Mouse (Mus musculus) lung, embryonic 14.5 days (tissue): ENCODE results near the gene Mcoln2. TPM values are rescaled to one million over a fixed set of nuclear protein-coding genes. Genes with fewer than 3 reads are reported as not detected.
A peak's percentile ranks its signal among the peaks of the same experiment; 100 is the strongest.

Experiments used
- ATAC-seq: fragments of 200-750 bp; cut with Nextera tagmentation; 2 replicates; pipeline ENCODE4 v1.8.0; 2017; ENCODE audit warnings: mild to moderate bottlenecking, moderate TSS enrichment, moderate library complexity; ENCODE audit not compliant: insufficient read depth
- DNase-seq: peaks from one replicate; pipeline ENCODE4 v3.0.0-alpha.2; 2015
- H3K27ac ChIP-seq: fragments of 300-500 bp; sonication (generic); 2 replicates; pipeline ENCODE4 v1.5.1; 2014; ENCODE audit warnings: low read depth, mild to moderate bottlenecking, moderate library complexity
- H3K27me3 ChIP-seq: fragments of 300-500 bp; sonication (generic); 2 replicates; pipeline ENCODE4 v1.6.1; 2014; ENCODE audit warnings: low read length, control low read depth; ENCODE audit not compliant: insufficient read depth
- H3K36me3 ChIP-seq: fragments of 300-500 bp; sonication (generic); 2 replicates; pipeline ENCODE4 v1.6.1; 2014; ENCODE audit warnings: control low read depth; ENCODE audit not compliant: insufficient read depth
- H3K4me1 ChIP-seq: fragments of 300-500 bp; sonication (generic); 2 replicates; pipeline ENCODE4 v1.6.1; 2014; ENCODE audit warnings: antibody characterized with exemption, control low read depth; ENCODE audit not compliant: insufficient read depth
- H3K4me2 ChIP-seq: fragments of 300-500 bp; sonication (generic); 2 replicates; pipeline ENCODE4 v1.6.1; 2014; ENCODE audit warnings: mild to moderate bottlenecking
- H3K4me3 ChIP-seq: fragments of 300-500 bp; sonication (generic); 2 replicates; pipeline ENCODE4 v1.5.1; 2014; ENCODE audit warnings: low read depth, low read length
- H3K9ac ChIP-seq: fragments of 300-500 bp; sonication (generic); 2 replicates; pipeline ENCODE4 v1.6.1; 2014
- H3K9me3 ChIP-seq: fragments of 300-500 bp; sonication (generic); 2 replicates; pipeline ENCODE4 v1.6.1; 2016; ENCODE audit warnings: low read depth, low read length, control low read depth
- CTCF ChIP-seq: IDR thresholded peaks from 2 replicates; pipeline ENCODE4 v1.5.1; 2016; ENCODE audit warnings: antibody characterized with exemption, low read depth
- WGBS: fragments of 180-500 bp; shearing (Covaris S2); extraction: QIAGEN DNeasy Blood & Tissue Kit; methylation state at CpG from one replicate; pipeline ENCODE4 v1.1.7; 2014; 5-methylcytosine and 5-hydroxymethylcytosine counted together
- polyA plus RNA-seq: library from polyadenylated mRNA; unstranded; fragments of >200 nt; fragmentation: Nextera tagmentation; extraction: Ambion mirVana; gene quantifications from 2 replicates; pipeline ENCODE4 v1.2.1, GENCODE M21; 2014

Gene Mcoln2
- polyA plus RNA-seq, 1 experiment from 2014 or later, result 0.33 TPM

GRCm38 (mm10) chr3:146122807-146123463 is 26.7 kb upstream of the Mcoln2 start:
- no peaks in the 10 kb centered on the region for H3K9me3 ChIP-seq
- no peak overlapping the region for H3K4me2 ChIP-seq
- 65% methylated on average over 8 of the region's 8 CpGs for WGBS
- H3K27ac ChIP-seq, result no peak overlapping the region
- H3K27me3 ChIP-seq, result peaks cover 3% of the 10 kb centered on the region; the same call in 1 of the 2 replicates
- H3K9ac ChIP-seq, result no peak overlapping the region
- no peaks in the 10 kb centered on the region for H3K36me3 ChIP-seq
- ATAC-seq (no peak), DNase-seq (no peak)
- H3K4me3 ChIP-seq, result no peak overlapping the region
- H3K4me1 ChIP-seq, result no peaks in the 10 kb centered on the region
- no peak for TF ChIP-seq CTCF

- Histone ChIP-seq H3K27ac (no peak overlapping the region), H3K4me3 (no peak overlapping the region), H3K9me3 (no peaks in the 10 kb centered on the region), H3K4me1 (no peaks in the 10 kb centered on the region), H3K36me3 (no peaks in the 10 kb centered on the region), H3K27me3 (no peaks in the 10 kb centered on the region; the same call in 1 of the 2 replicates), H3K4me2 (no peak overlapping the region), H3K9ac (no peak overlapping the region)
- TF ChIP-seq CTCF, result no peak
- ATAC-seq (peak; percentile 58; the same call in 1 of the 2 replicates), DNase-seq (peak; percentile 56)
- WGBS, result 61% methylated on average over 9 of the region's 9 CpGs
These were observed 26.2 kb upstream of the Mcoln2 start for GRCm38 (mm10) chr3:146123464-146123825.

- no peaks in the 10 kb centered on the region for H3K27me3 ChIP-seq
- no peaks in the 10 kb centered on the region for H3K4me1 ChIP-seq
- H3K9ac ChIP-seq, result no peak overlapping the region
- H3K9me3 ChIP-seq, result no peaks in the 10 kb centered on the region
- no peaks in the 10 kb centered on the region for H3K36me3 ChIP-seq
- TF ChIP-seq CTCF, result no peak
- no peak overlapping the region for H3K4me2 ChIP-seq
- no peak overlapping the region for H3K4me3 ChIP-seq
- DNase-seq (no peak), ATAC-seq (no peak)
- H3K27ac ChIP-seq, result no peak overlapping the region
- 38% methylated on average over 6 of the region's 6 CpGs for WGBS
These were observed 22.4 kb upstream of the Mcoln2 start for GRCm38 (mm10) chr3:146127205-146127604.

GRCm38 (mm10) chr3:146134834-146135233 is 14.8 kb upstream of the Mcoln2 start:
- H3K27me3 ChIP-seq, result no peaks in the 10 kb centered on the region
- H3K9me3 ChIP-seq, result no peaks in the 10 kb centered on the region
- no peak for DNase-seq
- H3K9ac ChIP-seq, result no peak overlapping the region
- no peak for TF ChIP-seq CTCF
- H3K36me3 ChIP-seq, result no peaks in the 10 kb centered on the region
- no peak overlapping the region for H3K27ac ChIP-seq
- no peaks in the 10 kb centered on the region for H3K4me1 ChIP-seq
- WGBS, result 73% methylated on average over 9 of the region's 9 CpGs
- H3K4me2 ChIP-seq, result no peak overlapping the region
- ATAC-seq, result no peak
- H3K4me3 ChIP-seq, result no peak overlapping the region

GRCm38 (mm10) chr3:146135417-146135816 is 14.2 kb upstream of the Mcoln2 start:
- Histone ChIP-seq H3K4me3 (no peak overlapping the region), H3K4me1 (no peaks in the 10 kb centered on the region), H3K27ac (no peak overlapping the region), H3K9ac (no peak overlapping the region), H3K27me3 (no peaks in the 10 kb centered on the region), H3K36me3 (no peaks in the 10 kb centered on the region), H3K9me3 (no peaks in the 10 kb centered on the region), H3K4me2 (no peak overlapping the region)
- TF ChIP-seq CTCF, result no peak
- ATAC-seq (no peak), DNase-seq (no peak)
- WGBS, result 90% methylated on average over 2 of the region's 2 CpGs

GRCm38 (mm10) chr3:146136422-146136821 is 13.2 kb upstream of the Mcoln2 start:
- Histone ChIP-seq H3K27ac (no peak overlapping the region), H3K9me3 (no peaks in the 10 kb centered on the region), H3K9ac (no peak overlapping the region), H3K4me1 (no peaks in the 10 kb centered on the region), H3K4me2 (no peak overlapping the region), H3K27me3 (no peaks in the 10 kb centered on the region), H3K36me3 (no peaks in the 10 kb centered on the region), H3K4me3 (no peak overlapping the region)
- DNase-seq (peak; percentile 30), ATAC-seq (no peak)
- 23% methylated on average over 10 of the region's 10 CpGs for WGBS
- peak; percentile 64 for TF ChIP-seq CTCF

- no peak overlapping the region for H3K4me2 ChIP-seq
- H3K9me3 ChIP-seq, result no peaks in the 10 kb centered on the region
- no peaks in the 10 kb centered on the region for H3K36me3 ChIP-seq
- H3K27me3 ChIP-seq, result no peaks in the 10 kb centered on the region
- ATAC-seq (no peak), DNase-seq (no peak)
- H3K4me3 ChIP-seq, result no peak overlapping the region
- H3K9ac ChIP-seq, result no peak overlapping the region
- H3K4me1 ChIP-seq, result no peaks in the 10 kb centered on the region
- H3K27ac ChIP-seq, result no peak overlapping the region
- TF ChIP-seq CTCF, result no peak
- WGBS, result 88% methylated on average over 7 of the region's 7 CpGs
These were observed 9.4 kb upstream of the Mcoln2 start for GRCm38 (mm10) chr3:146140276-146140675.
